Mouse (Mus musculus): Measurements from ENCODE around the gene Spsb1.

Spsb1 gene

DNA sequence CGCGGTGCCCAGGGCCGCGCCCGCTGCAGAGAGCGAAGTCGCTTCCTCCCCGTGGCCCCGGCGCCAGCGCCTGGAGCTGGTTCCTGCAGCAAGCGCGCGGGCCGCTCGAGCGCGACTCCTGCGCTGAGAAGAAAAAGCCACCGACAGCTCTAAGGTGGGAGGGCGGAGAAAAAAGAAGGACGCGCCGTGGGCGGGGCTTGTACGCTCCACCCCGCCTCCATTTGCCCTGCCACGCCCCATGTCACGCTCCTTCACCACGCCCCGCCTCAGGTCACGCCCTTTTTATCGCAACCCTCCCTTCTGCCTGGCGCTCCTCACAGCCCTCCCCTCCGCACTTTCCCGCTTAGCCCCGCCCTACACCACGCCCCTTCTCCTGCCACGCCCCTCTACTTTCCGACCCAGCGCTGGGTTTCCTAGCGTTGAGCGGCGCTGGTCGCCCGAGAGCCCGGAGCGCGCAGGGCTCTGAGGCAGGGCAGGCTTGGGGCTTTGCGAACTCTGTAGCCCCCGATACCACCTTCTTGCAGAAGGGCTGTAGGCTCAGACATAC, at the start of gene Spsb1:
TSS of gene Spsb1 (minus strand) at position 151 of the 547 bp plus-strand sequence.
- DNase-seq (ENCODE audit: low spot score): peak; percentile 100

DNA sequence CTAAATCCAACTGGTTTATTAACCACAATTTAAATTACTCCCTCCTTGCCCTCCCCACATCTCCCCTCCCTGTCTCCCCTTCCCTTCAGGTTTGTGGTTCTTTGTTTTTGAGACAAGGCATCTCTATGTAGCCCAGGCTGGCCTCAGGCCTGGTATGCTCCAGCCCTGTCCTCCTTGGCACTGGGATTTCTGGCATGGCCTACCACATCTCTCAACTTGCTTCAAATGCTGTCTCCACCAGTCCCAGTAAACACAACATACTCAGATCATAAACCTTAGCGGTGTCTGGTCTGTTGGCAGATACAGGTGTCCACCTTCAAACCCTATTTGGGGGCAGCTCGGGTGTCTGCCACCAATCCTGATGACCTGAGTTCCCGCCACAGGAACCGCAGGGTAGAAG, 48.8 kb upstream of the Spsb1 start:
- DNase-seq (ENCODE audit: low spot score): no peak

- DNase-seq (ENCODE audit: low spot score): no peak
Observed at GRCm38 (mm10) chr4:150003021-150003580, 48.3 kb upstream of the Spsb1 start.

DNA sequence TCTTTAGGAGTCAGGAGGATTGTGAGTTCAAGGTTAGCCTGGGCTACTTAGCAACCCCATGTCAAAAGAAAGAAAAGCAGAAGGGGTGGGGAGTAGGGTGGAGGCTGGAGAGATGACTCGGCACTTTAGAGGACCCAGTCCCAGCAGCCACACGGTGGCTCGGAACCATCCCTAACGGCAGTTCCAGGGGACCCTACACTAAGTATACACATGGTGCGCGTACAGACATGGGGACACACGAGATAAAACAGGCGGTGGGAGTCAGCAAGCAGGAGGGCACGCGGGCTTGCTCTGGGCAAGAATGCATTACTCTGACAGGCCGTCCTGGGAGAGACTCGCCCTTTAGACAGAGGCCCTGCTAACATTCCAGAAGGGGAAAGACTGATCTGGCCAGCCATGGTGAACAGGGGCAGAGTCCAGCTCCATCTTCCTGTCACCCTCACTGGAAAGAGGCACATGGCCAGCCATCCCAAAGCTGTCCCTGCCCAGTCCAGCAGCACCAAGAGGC, 47.2 kb upstream of the Spsb1 start:
- no peak for DNase-seq (ENCODE audit: low spot score)

DNA sequence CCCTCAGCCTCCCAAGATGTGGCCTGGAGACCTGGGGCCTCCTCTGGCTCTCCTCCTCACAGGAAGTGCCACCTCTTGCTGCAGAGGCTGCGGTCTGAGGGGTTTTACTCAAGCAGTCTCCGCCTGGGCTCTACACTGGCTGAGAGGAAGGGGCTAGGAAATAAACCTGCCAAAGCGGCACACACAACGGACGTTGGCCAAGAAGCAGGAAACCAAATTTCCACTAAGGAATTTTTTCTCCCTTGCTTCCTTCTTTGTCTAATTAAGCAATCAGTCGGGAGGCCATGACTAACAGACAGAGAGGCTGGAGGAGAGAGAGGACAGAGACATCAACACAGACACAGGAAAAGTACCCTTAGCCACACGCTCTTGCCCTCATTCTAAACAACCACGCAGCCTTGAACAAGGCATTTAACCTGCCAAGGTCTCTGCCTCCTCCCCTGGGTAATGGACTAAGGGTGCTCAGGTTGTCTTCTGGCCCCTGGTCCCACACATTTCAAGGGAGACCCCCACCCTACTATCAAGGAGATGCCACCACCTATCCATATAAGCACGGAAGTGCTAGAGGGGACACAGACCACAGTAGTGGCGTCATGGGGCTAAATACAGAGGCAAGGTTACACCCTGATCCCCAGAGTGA, 46.5 kb upstream of the Spsb1 start:
- DNase-seq (ENCODE audit: low spot score): no peak

GRCm38 (mm10) chr4:149999931-150000555, 45.2 kb upstream of the Spsb1 start:
- no peak for DNase-seq (ENCODE audit: low spot score)

DNA sequence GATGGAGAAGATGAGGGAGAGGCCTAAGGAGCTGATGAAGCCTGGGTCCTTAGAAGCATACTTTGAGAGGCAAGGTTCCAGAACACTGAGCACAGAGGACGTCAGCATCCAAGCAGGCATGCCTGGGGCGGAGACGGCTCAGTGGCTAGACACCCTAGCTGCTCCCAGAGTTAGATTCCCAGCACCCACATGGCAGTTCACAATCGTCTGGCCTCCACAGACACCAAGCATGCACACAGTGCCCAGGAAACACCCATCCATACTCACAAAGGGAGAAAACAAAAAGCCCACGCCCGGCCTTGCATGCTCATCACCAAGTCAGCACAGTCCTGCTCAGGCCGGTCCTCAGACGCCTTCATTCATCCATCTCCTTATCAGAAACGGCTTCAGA, 44.7 kb upstream of the Spsb1 start:
- DNase-seq (ENCODE audit: low spot score): no peak

DNA sequence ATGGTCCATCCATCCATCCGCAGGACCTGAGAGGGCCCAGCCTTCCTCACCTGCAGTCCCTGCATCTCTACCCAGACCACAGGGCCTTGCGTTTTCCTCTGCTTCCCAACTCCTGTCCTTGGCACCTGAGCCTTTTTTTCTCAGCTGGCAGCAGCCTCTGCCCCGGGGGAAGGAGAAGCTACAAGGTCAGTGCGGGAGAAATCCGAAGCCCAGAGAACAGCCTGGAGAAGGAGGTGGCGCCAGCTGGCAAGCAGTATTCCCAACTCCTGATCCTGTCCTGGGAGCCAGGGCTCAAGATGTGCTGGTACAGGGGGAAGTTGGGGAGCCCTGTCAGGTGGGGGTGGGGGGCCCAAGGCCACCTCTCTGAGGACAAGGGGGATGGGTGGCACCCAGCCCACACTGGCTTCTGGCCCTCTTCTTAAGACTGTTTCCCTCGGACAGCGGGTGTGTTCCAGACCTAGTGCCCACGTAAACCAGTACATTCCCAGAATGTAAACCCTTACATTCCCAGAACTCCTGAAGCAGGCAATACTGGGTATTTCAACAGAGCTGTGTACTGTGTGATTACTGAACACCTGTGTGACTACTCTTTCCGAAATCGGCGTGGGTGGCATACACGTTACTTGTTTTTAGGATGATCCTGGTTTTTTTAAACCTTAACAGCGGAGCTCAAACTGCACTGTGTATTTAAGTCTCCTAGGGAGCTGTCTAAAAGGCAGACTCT, 44.1 kb upstream of the Spsb1 start:
- DNase-seq (ENCODE audit: low spot score): peak; percentile 55

DNA sequence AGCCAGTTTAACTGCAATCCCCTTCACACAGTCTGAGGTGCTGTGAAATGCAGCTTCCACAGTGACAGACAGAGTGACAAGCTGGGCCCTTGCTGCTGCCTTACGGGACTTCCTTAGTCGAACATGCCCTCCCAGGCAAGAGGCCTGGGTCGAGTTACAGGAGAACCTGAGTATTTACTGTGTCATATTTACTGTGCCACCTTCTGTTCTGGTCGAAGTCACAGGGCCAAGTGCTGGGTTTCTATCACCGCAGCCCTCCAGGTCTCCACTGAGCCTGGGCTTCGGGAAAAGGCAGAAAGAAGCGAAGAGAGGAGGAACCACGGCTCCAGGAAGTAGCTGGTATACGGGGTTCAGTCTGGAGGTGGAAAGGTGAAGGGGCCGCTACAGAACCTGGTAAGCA, 43.2 kb upstream of the Spsb1 start:
- no peak for DNase-seq (ENCODE audit: low spot score)

DNA sequence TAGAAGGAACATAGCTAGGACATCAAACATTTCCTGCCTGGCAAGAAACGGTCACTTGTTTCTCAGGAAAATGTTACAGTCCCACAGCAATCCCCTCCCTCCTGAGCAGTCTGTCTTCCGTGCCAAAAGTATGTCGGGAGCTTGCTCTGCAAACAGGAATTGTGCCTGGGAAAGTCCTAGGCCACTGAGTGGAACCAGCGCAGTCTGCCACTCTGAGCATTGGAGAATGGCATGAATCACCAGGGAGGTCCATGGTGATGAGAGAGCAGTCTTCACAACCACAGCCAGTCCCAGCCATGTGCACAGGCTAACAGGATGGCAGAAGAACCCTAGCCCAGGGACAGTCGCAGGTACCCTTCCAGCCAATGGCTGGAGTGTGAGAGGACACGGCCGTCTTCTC, 41.6 kb upstream of the Spsb1 start:
- no peak for DNase-seq (ENCODE audit: low spot score)

- no peak for DNase-seq (ENCODE audit: low spot score)
Observed at GRCm38 (mm10) chr4:149995911-149996310, 41.1 kb upstream of the Spsb1 start.

- no peak for DNase-seq (ENCODE audit: low spot score)
Observed at GRCm38 (mm10) chr4:149994218-149994617, 39.4 kb upstream of the Spsb1 start.

DNA sequence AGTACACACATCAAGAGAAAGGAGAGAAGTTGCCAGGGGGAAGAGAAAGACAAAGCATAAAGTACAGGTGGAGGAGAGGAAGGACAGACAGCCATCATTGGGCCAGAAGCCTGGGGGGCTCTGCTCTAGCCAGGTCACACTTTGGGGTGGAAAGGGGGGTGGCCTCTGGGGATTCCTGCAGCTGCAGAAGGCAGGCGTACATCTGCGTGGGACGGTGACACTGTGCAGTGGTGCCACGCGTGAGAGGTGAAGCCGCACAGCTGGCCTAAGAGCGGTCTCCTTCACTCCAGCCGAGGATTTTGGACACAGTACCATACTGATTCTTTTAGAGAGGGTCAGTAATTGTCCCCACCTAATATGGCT, 37.8 kb upstream of the Spsb1 start:
- DNase-seq (ENCODE audit: low spot score): no peak

DNA sequence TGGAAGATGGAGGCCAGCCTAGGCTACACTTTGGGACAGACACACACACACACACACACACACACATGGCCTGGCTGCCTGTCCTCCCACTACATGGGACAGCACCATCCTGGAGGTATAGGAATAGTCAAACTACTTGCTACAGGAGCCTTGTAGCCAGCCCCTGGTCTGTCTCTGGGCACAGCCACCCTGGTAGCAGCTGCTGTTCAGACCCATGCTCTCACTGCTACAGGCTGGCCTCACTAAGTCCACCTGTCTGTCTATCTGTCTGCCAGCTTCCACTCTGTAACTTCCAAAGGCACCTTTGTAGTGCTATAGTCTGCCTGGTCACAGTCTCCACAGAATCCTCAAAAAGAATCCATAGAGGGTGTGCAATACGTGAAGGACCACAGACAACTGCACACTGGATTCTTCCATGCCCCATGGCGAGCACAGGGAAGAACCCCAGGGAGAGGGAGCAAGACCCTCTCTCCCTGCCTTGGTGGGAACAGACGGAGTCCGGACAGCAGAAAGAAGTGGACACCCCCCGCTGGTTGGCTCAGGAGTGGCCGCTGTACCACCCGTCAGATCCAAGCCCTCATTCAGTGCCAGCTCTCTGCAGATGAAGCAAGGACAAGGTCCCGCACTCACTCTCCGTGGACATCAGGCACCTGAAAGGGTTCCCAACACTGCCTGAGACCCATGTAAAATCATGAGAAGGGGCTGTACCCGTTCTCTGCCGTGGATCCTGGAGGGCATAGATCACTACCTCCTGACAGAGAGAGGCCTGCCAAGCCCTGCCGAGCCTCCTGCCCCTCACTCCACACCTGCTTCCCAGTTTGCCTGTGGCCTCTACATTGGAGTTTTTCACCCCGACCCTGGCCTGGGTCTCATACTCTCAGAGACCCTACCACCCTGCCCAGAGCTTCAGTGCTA, 37.2 kb upstream of the Spsb1 start:
- DNase-seq (ENCODE audit: low spot score): no peak

DNA sequence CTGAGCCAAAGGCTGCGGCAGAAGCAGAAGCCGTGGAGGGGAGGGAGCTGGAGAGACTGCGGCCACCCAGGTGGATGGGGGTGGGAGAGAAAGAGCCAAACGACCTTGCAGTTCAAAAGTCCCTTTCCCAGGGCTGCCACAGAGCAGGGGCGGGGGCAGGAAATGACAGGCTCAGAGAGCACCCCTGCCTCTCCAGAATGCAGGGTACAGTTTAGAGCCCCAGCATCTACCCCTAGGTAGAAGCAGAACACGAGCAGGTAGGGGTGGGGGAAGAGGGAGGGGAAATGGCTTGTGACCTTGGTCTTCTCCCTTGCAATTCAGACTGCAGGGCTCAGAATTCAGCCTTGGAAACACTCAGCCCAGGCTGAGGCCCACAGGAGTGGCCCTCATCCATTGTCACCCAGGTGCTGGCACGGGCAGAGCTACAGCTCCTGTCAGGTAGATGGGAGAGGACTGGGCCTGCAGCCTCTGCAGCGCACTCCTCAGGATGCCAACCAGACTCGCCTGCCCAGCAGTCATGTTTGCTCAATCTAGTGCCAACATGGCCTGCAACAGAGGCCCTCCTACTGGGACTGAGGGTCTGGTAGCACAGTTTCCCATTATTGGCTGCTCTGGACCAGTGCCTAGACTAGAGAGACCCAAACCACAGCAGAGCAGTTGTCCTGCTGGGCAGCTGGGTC, 36.3 kb upstream of the Spsb1 start:
- DNase-seq (ENCODE audit: low spot score): no peak

DNA sequence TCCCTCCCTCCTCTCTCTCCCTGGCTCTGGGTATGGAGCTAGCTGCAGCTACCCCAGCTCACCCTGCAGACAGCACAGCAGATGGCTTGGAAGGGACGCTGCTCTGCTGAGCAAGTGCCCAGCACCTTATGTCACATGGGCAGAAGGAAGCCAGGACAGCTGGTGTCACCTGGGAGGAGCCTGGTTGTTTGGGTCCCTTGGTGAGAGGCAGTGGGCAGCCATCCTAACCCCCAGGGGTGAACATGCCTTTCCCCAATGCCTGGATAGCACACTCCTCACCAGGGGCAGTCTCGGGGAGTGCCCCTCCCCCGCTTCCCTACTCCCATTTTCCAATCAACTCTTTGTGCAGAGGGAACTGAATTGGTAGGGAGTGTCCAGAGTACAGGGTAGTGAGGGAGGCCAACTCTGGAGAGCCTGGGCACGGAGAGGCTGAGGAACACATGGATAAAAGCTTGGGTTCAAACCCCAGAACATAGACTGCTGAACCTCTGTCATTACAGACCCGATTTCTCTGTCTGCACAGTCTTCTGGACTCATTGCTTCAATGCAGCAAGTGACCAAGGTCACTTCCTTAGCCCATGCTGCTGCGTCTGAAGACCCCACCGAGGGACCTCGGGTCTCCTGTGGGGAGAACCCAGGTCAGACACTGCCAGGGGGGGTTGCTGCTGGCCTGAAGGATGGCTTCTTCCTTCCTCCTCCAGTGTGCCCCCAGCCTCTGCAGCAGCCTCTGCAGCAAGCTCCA, 35.5 kb upstream of the Spsb1 start:
- DNase-seq (ENCODE audit: low spot score): no peak

DNA sequence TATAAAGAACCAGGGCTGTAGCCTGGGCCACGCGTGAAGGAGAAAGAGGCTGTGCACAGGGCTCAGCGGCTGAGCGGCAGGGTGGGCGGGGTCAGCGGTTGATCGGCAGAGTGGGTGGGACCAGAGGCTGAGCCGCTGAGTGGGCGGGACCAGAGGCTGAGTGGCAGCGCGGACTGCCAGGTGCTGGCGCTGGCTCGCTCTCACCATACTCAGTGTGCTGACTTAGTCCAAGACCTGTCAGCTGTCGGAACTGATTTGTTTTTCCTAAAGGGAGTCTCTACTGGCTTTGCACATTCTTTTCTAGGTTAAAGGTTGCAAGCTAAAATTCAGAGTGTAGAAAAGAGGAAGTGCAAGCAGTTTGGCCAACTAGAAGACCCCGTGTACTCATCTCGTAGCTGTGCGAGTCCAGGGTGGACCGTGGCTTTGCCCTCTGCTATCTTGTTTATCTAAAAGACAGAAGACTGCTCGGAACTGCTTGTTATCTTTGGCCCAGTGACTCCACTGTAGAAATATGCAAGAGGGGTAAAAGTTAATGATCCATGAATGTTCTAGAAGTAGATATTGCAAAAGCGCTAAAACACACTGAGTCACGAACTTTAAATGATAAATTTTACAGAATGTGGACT, 34.2 kb upstream of the Spsb1 start:
- DNase-seq (ENCODE audit: low spot score): peak; percentile 88

DNA sequence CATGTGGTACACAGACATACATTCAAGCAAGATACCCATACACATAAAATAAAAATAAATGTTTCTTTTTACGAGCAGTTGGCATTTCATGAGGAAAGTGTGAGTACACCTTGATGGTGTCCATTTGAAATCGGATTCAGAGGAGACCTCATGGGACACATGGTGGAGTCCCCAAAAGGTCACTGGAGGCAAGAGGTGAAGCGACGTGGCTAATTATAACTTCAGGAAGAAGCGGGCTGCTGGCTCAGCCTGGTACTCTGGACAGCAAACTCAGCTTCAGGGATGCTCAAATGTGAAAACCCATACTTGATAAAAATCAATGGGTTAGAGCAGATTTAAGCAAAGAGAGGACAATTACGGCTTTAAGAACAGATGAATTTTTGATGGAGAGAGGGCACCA, 33.5 kb upstream of the Spsb1 start:
- no peak for DNase-seq (ENCODE audit: low spot score)

GRCm38 (mm10) chr4:149986671-149987417, 32.0 kb upstream of the Spsb1 start:
- no peak for DNase-seq (ENCODE audit: low spot score)
